Mouse (Mus musculus) kidney, postnatal 25 days (tissue): ENCODE results near the gene Pglyrp1.

Experiments
- DNase-seq, 2 experiments: peaks; one replicate each; pipeline ENCODE4 v3.0.0; 2021; ENCODE audit warnings: mixed read lengths in 2 of 2

The Pglyrp1 gene

DNA sequence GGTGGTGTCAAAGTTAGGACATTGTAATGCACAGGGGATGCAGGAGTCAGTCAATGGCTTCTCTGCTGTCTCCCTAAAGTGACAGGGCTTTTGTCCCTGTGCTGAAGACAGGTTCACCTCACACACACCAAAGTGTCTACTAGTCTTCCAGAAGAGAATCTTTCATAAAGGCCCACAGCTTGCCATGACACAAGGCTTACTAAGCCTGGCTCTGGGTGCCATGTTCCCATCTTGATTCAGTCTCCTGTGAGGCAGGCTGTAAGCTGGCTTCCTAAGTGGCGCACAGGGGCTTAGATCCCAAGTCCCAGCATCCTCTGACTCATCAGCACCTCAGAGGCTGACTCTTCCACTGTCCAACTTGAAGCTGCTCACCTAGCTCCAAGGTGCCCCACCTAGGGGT, 15.8 kb downstream of the Pglyrp1 start:
- no peak for DNase-seq

DNA sequence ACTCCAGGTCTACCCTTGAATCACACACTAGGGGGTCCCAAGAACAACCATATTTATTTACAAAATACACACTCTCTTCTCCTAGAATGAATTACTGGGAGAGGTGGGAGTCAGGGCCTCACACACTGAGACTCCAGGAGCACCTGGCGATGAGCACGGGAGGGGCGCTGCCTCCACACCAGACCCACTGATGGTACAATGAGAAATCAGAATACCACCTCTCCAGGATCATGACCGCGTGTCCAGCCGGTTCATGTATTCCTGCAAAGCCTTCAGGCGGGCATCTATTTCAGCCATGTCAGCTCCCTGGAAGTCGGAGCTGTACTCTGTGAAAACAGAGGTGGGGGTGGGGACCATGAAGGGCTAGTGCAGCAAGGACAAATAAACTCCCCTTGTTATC, 19.7 kb downstream of the Pglyrp1 start:
- no peak for DNase-seq

DNA sequence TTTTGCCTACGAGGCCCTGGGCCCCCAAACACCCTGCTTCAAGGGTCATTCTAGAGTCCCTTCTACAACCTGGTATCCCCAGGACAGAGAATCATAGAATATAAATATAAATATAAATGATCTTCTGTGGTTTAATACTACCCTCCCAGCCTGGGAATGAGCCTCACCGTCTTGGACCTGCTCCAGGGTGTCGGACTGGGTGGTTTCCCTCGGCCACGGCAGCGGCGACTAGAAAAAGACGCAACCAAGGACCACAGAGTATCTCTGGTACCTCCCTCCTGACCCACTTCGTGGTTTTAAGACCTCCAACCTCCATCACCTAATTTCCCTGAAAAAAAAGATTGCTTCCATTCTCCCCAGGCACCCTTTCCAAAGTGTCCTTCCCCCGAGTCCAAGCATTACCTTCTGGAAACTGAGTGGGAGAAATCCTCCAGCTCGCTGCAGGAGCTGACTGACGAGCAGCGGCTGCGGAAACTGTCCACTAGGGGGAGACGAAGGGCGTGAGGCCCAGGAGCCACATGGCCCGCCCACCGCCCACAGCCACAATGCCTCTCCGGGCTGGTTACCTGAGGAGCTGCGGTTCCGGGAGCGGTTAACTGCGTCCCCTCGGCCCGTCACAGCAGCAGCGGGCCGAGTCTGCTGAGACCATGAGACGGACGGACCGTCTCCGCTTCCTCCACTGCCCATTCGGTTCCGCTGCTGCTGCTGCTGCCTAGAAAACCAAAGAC, 20.9 kb downstream of the Pglyrp1 start:
- peak; percentile 91 to 92 for DNase-seq

DNA sequence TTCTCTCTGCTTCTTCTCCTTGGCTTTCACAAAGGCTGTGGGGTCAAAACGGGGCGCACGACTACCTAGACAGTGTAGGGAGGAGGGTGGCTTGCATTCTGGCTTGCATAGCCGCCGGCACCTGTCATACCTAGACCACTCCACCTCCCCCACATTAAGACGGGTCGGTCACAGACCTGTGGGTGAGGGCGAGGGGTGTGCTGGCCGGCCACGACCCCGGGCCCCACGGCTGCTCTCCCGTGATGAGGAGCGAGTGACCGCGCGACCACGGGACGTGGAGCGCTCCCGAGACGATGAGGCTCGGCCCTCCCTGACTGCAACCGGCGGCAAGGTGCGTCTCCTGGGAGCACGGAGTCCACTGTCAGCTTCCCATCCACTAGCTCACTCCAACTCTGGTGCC, 21.9 kb downstream of the Pglyrp1 start:
- no peak for DNase-seq

DNA sequence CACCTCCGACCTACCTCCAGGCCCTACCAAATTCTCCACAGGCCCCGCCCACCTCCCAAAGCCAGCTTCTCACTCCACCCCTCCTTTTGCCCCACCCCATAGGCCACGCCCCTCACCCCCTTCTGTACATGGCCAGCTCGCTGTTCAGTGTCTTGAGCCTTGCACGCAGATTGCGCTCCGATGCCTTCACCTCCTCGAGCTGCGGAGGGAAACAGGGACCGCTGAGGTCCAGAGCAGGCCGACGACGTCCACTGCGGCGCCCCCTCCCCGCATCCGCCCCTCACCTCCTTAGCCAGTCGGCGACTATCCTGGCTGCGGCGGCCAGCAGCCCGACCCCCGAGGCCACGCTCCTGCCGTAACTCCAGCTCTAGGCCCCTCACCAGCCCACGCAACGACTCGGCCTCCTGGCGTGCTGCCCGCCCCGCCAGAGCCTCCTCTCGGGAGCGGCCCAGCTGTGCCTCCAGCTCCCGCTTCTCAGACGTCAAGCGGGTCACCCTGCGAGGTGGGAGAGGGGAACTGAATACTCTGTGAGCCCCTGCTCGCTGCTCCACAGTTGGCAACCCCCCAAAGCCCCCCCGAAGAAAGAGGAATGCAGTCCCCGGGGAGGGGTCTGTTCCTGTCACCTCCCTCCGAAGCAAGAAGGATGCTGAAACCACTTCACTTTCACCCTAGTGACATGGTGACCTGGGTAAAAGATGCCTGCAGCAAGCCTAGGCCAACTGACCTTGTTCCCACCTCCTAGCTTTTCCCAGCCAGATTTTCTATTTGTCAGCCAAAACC, 22.7 kb downstream of the Pglyrp1 start:
- DNase-seq: peak; percentile 88 to 91

DNA sequence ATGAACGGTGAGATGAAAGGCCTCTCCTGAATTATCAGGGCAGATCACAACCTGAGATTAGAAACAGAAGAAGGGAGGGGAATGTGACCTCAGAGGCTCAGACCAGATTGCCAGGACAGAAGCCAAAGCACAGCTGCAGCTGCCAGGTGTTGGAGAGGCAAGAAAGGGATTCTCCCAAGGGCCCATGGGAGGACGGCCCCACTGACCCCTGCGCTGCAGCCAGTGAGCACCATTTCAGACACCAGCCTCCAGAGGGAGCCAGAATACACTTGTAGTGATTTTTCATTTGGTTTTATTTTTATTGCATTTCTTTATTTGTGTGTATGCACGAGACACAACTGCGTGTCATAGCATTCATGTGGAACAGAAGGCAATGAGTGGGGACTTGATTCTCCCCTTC, 25.4 kb downstream of the Pglyrp1 start:
- DNase-seq: peak; percentile 69 to 72

DNA sequence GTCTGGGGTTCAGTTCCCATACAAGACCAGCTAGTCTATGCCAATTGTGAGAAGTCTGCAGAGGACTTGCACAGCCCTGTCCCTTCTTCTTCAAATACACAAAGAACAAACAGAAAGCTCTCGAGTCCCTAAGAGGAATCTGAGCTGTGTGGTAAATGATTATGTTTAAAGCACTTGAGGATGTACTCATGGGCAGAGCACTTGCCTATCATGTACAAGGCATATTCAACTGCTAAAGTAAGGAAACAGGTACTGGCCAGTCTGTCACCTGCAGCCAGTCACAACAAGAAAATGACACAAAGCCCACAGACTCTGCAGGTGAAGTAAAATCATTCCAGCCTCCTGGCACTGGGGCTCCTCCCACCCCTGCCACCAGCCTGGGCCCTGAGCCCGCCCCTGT, 29.4 kb downstream of the Pglyrp1 start:
- no peak for DNase-seq

DNA sequence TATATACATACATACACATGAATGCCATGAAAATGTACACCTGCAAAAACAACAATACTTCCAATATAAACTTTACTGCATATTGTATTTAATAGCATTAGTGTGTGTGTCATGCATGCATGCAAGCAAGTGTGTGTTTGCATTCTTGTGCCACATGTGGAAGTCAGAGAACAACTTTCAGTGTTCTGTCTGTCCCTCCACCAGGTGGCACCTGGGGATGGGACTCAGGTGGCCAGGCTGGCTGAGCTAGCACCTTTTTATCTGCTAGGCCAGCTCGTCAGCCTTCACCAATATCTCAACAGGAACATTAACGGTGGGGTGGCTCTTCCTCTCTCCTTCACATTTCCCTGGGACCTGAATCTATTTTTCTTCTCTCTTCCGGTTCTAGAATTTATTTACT, 31.4 kb downstream of the Pglyrp1 start:
- no peak for DNase-seq

DNA sequence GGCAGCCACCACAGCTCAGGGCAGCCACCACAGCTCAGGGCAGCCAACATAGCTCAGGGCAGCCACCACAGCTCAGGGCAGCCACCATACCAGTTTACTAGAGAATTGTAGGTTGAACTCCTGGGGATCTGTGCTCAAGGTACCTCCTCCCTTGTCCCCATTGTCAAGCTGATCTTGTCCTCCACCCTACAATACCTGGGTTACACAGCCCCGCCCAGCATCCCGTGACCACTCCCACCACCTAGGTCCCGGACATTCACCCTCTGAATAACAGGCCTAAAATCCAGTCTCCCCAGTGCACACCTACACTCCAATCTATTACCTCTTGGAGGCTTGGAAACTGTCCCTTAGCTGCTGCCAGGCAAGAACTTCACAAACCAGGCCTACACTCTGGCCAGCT, 33.8 kb downstream of the Pglyrp1 start:
- no peak for DNase-seq

DNA sequence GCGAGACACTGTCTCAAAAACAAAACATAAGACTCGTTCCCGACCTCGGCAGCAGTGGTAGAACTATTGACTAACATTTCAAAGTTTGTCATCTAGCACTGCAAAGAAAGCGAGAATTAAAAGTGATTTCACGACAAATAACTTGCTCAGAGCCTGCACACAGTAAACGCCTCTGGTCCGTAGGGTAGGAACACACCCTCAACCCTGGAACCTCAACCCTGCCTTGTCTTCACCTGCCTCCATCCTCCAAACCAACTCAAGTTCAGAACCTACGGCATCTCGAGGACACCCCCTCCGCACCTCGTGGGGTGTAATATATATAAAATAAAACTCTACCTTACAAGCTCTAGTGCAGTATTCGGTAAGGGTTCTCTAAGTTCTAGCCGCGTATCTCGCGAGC, 38.7 kb downstream of the Pglyrp1 start:
- no peak for DNase-seq

DNA sequence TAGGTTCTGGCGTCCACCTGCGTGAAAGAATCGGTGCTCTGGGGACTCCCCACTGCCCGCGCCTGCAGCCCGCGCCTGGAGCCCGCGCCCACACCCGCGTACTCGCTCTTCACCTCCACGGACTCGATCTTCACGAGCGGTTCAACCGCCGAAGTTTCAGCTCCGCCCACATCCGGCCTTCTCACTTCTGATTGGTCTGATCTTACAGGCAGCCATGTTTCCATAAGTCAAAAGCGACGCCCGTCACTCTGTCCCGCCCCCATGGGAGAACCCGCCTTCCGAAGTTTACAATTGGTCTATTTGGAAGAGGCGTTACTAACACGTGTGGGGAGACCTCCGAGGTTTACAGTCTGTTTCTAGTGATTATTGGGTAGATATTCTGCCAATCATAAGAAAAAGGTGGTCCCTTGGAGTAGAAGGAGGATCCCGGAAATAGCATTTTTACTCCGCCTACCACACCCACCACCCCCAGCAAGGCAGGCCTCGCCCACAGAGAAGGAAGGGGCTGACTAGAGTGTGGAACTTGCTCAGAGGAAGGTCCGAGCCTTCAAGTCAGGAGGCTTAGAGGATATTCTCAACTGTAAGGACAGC, 39.2 kb downstream of the Pglyrp1 start, which contains the start of gene Ccdc61:
Ccdc61 (minus strand) TSS at position 175 of the 591 bp plus-strand sequence.
- peak; percentile 97 to 98 for DNase-seq

DNA sequence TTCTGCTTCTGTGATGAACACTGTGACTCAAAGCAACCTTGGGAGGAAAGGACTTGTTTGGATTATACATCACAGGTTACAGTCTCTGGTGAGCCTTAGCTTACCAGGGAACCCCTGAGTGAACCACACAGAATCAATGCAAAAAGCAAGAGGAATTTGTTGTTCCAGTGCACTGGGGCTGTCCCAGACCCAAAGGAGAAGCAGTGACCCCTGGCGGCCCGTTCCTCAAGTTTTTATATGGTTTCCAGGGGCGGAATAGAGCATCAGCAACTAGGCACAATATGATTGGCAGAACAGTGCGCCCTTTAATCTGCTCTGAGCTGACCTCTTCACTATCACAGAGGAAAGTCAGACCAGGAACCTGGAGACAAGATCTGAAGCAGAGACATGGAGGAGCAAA, 45.1 kb downstream of the Pglyrp1 start:
- DNase-seq: no peak

DNA sequence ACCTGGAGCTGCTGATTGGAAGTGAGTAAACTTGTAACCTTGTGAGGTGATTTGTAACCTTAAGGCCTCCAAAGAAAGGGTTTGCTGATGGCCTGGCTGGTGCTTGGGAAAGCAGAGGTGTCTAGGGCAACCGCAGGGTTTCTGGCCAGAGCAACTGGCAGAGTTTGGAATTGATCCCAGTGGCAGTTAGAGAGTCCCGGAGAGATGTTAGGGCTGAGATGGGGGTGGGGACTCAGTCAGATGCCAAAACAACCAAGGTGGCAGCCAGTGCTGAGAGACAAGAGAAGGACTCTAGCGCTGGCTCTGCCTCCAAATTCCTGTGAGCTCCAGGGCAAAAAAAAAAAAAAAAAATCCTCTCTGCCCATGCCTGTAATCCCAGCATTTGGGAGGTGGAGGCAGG, 46.8 kb downstream of the Pglyrp1 start:
- DNase-seq: peak in 1 of 2 experiments; percentile 31

DNA sequence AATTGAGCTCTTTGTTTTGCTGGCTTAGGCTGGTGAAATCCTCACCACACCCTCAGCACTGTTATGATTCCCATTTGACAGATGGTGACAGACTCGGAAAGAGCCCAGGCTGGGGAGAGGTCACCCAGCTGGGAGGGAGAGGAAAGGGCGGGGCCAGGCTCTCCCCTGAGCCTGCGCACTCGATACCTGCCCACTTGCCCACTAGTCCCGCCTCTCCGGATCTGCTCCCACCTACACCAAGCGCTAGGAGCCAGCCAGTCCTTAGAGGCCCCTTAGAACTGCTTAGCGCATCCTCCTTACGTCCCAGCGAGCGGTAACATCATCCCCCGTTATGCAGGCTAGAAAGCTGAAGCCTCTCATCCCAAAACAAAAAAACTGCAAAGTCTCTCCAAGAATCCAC, 49.9 kb downstream of the Pglyrp1 start:
- peak; percentile 75 to 88 for DNase-seq

DNA sequence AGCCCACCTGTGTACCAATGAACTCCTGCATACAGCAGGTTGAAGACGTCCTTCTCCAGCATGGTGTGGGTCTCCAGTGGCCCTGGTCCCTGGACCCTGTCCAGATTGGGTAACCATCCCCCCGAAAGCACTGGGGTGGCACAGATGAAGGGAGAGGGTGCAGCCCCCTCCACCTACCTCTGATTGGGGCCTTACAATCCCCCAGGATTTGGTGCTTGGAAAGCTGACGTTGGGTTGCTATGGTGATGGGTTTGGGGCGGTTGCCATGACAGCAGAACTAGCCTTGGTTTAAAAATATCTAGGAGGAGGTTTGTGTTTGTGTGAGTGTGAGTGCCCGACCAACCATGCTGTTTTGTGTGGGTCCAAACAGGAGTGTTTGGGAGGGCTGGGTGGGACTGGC, 51.7 kb downstream of the Pglyrp1 start:
- peak in 1 of 2 experiments; percentile 32 for DNase-seq

DNA sequence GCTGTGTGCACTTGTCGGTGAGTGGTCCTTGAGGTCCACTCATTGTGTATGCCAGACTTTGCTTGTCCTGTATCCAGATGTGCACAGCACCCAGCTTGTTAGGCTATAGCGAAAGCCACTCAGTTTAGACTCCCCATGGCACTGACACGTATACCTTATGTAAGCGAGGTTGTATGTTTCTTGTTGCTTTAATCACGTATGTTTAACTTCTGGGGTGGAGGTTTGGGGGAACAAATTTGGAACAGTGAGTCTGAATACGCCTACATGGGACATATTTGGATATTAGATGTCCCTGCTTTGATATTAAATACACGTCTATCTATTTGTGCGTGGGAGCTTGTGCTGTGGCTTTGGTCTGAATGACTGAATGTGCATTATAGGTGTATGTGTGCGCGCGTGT, 52.1 kb downstream of the Pglyrp1 start:
- DNase-seq: no peak

DNA sequence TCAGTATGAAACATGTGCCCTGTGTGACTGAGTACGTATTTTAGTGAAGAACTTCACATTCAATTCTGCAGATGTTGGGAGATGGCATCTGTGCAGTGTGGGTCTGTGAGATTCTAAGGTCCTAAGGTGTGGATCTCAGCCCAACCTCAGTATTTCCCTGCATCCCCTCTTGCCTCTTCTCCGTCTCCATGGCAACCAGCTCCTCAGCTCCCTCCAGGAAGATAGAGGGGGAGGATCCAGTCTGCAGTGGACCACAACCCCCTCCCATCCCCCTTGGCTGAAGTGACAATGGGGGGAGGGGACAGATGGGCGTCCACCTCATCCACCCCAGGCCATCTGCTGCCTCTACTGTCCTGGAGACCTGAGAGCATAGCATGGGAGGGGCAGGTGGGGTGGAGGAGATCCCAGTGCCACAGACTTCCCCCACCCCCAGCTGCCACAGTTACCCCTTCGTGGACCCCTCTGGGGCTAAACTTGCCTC, 52.6 kb downstream of the Pglyrp1 start:
- DNase-seq: peak in 1 of 2 experiments; percentile 25

DNA sequence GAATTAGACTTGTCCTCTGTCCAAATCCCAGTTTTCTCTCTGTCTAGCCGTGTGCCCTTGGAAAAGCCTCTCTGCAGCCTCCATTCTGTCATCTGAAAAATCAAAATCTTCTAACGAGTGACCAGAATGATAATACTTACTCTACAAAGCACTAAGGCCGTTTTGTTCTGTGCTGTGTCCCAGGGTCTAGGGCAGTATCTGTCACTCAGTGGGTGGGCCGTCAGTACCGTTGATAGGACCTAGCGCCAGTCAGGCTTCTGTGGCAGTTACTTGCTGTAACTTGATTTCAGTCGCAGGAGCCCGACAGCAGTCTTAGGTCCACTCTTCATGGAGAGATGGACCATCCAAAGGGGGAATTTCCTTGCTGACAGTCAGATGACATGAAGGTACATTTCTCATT, 53.2 kb downstream of the Pglyrp1 start:
- DNase-seq: no peak

DNA sequence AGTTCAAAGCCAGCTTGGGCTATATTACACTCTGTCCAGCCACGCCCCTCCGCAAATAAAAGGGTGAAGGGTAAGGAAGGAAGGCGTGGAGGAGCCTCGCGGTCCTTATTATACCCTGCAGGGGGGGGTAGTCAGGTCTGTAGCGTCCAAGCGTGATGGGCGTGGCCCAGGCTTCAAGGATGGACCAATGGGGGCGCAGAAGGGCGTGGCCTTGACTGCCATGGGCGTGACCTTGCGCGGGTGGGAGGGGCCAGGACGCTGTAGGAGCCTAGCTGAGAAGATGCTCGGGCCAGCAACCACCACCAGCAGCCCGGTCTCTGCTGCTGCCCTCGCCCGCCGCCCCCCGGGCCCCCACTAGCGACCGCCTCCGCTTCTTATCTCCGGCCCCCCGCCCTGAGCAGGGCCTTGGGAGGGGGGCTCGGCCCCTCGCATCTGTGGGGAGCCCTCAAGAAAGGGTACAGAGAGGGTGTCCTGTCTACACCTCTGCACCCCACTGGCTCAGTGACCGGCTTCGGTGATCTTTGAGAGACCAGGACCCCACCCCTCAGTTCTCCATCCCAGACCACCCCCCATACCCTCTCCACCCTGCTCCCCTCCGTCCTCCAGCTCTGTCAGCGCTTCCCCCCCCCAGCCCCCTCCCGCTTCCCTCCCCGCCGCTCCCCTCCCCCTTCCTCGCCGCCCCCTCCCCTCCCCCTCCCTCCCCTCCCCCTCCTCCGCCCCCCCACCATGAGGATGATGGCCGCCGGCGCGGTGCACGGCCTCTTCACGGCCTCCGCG, 54.2 kb downstream of the Pglyrp1 start, which contains the start of gene Nova2:
Nova2 (plus strand) TSS at position 727 of the 777 bp plus-strand sequence.
- peak; percentile 94 for DNase-seq

DNA sequence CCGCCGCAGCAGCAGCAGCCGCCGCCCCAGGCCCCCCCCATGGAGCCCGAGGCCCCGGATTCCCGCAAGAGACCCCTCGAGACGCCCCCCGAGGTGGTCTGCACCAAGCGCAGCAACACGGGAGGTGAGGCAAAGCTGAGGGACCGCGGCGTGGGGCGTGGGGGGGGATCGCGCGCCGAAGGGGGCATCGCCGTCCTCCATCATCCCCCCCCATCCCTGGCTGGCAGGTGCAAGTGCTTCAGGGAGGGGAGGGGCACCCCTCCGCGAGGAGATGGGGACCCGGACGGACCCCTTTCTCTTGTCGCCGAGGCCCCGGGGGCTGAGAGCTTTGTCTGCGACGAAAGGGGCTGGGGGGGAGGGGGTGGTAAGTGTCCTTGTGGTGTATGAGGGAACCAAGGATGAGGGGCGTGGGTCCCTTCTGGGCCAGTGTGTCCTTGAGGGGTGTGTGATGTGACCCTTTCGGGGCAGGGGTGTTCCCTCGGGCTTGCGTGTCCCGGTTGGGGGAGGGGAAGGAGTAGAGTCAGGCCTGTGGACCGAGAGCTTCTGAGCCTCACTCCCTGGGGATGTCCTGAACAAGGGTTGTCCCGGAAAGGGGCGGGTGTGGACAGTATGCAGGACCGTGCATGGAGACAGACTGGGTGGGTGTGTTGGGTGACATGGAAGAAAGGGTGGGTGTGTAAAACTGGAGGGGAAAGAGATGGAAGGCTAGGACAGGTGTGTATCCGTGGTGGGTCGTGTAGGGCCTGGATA, 55.1 kb downstream of the Pglyrp1 start:
- peak; percentile 67 to 85 for DNase-seq

DNA sequence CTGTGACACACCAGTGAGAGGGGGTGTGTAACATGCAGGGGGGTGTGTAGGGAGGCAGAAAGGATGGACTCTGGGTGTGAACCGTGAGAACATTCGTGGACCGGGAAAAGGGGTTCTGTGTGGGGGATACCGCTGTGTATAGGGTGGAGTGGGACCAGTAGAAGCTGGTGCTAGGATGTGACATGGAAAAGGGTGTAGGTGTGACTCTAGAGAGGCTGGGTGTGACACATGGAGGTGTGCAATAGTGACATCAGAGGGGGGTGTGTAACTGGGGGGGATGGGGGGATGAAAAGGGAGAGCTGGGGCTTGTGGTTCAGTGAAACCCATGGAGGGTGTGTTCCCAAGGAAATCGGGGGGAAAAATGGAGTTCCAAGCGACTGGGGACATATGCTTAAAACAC, 55.8 kb downstream of the Pglyrp1 start:
- no peak for DNase-seq

DNA sequence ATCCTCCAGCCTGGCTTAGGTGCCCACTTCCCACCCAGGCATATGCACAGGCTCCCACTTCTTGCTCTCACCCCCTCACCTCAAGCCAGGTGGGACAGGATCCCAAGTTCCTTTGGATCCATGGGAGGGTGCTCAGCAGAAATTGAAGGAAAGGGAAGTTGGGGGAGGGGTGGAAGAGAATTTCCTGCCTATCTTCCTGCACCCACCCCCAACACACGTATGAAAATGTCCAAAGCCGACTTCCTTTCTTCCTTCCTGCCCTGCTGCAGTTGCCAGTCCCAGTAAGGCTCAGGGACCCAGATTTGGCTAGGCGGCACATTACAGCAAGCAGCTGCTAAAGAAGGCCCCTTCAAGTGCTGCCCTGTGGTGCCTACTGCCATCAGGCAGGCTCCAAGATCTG, 56.6 kb downstream of the Pglyrp1 start:
- DNase-seq: peak; percentile 64 to 76
